Mouse (Mus musculus) forebrain, embryonic 11.5 days (tissue): ENCODE measurements around the gene Crxos. TPM values are rescaled to one million over a fixed set of nuclear protein-coding genes. Genes with fewer than 3 reads are reported as not detected.

Experiments
- ATAC-seq: fragments of 200-750 bp; cut with Nextera tagmentation; replicated peaks from 2 replicates; pipeline ENCODE4 v1.8.0; 2017; ENCODE audit warnings: moderate TSS enrichment; ENCODE audit not compliant: low FRiP score
- DNase-seq: peaks from one replicate; pipeline ENCODE4 v3.0.0-alpha.2; 2017; ENCODE audit warnings: low spot score
- H3K27ac ChIP-seq: fragments of 300-500 bp; sonication (generic); 2 replicates; pipeline ENCODE4 v1.5.1; 2014; ENCODE audit warnings: low read depth, low read length
- H3K27me3 ChIP-seq: fragments of 300-500 bp; sonication (generic); 2 replicates; pipeline ENCODE4 v1.6.1; 2014; ENCODE audit warnings: mild to moderate bottlenecking, low read length, mixed read lengths; ENCODE audit not compliant: control insufficient read depth, insufficient read depth
- H3K36me3 ChIP-seq: fragments of 300-500 bp; sonication (generic); 2 replicates; pipeline ENCODE4 v1.6.1; 2014; ENCODE audit warnings: mild to moderate bottlenecking, low read length, moderate library complexity, mixed read lengths; ENCODE audit not compliant: control insufficient read depth, insufficient read depth
- H3K4me1 ChIP-seq: fragments of 300-500 bp; sonication (generic); replicated peaks from 2 replicates; pipeline ENCODE4 v1.6.1; 2014; ENCODE audit warnings: low read length, mixed read lengths; ENCODE audit not compliant: control insufficient read depth, insufficient read depth
- H3K4me2 ChIP-seq: fragments of 300-500 bp; sonication (generic); 2 replicates; pipeline ENCODE4 v1.6.1; 2014; ENCODE audit warnings: low read depth, mild to moderate bottlenecking, low read length, moderate library complexity, mixed read lengths; ENCODE audit not compliant: severe bottlenecking
- H3K4me3 ChIP-seq: fragments of 300-500 bp; sonication (generic); 2 replicates; pipeline ENCODE4 v1.5.1; 2014; ENCODE audit warnings: low read depth, low read length
- H3K9ac ChIP-seq: fragments of 300-500 bp; sonication (generic); 2 replicates; pipeline ENCODE4 v1.6.1; 2014; ENCODE audit warnings: low read length
- H3K9me3 ChIP-seq: fragments of 300-500 bp; sonication (generic); 2 replicates; pipeline ENCODE4 v1.6.1; 2016; ENCODE audit warnings: low read length, mixed read lengths; ENCODE audit not compliant: control insufficient read depth
- WGBS: fragments of 180-500 bp; shearing (Covaris S2); extraction: QIAGEN DNeasy Blood & Tissue Kit; methylation state at CpG from one replicate; pipeline ENCODE4 v1.1.7; 2014; 5-methylcytosine and 5-hydroxymethylcytosine counted together
- polyA plus RNA-seq: library from polyadenylated mRNA; unstranded; fragments of >200 nt; fragmentation: Nextera tagmentation; extraction: Ambion mirVana; gene quantifications from 2 replicates; pipeline ENCODE4 v1.2.1, GENCODE M21; 2014

Crxos gene
- polyA plus RNA-seq, 1 experiment from 2014 or later = not detected

DNA sequence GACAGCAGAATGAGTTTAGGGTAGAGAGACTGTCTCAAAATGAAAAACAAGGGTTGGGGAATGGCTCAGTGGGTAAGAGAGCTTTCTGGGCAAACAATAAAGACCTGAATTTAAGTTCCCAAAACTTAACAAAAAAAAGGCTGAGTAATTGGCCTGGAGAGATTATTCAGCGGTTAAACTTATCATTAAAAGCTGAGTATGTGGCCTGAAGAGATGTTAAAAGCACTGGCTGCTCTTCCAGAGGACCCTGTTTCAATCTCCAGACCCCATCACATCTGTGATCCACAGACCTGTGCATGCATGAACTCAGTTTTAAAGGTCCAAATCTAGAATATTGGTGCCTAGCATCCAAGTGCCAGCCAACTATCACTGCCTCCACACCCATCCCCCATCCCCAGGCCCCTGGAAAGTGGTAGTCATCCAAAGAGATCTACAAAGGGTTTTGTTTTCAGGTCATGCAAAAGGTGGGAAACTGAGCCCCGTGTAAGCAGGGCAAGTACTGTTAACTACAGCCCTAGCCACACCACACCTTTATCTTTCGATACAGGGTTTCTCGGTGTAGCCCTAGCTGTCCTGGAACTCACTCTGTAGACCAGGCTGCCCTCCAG is 65.3 kb downstream of the Crxos start:
- no peaks in the 10 kb centered on the region for H3K9me3 ChIP-seq
- H3K9ac ChIP-seq = no peak overlapping the region
- no peak for ATAC-seq
- H3K36me3 ChIP-seq = no peaks in the 10 kb centered on the region; the same call in 1 of the 2 replicates
- H3K4me3 ChIP-seq = no peak overlapping the region
- no peak overlapping the region for H3K27ac ChIP-seq
- no peaks in the 10 kb centered on the region for H3K27me3 ChIP-seq
- DNase-seq = no peak
- no peaks in the 10 kb centered on the region for H3K4me1 ChIP-seq
- no peak overlapping the region for H3K4me2 ChIP-seq
- WGBS = 45% methylated on average over 4 of the region's 4 CpGs

DNA sequence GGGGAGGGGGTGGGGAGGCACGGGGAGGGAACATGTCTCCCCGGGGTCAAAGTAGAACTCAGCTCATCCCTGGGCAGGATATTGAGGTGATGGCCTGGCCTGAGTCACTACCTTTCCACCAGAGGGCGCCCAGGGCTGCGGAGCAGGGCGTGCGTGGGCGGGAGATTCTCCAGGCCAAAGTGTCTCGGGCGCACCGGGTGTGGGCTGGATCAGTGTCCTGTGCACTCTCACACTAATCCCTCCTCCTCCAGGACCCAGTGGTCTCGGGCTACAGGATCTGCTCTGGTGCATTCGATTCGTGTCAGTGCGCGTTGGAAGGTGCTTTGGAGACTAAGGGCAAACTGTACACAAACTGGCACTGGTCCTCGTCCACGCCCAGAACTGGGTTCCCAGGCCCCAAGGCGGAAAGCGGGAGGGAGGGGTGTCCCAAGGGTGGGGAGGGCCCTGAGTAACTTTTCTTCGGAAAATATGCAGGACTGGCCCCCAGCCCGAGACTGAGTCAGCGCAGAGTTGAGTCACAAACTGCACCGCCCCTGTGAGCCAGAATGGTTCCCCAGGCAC is 66.0 kb downstream of the Crxos start:
- ATAC-seq (peak; percentile 45), DNase-seq (peak; percentile 86)
- no peaks in the 10 kb centered on the region for H3K4me1 ChIP-seq
- H3K27me3 ChIP-seq = no peaks in the 10 kb centered on the region
- peak overlapping the region; percentile 40; the same call in 1 of the 2 replicates for H3K4me2 ChIP-seq
- H3K4me3 ChIP-seq = no peak overlapping the region
- H3K27ac ChIP-seq = no peak overlapping the region
- H3K9ac ChIP-seq = peak overlapping the region; percentile 33; the same call in 1 of the 2 replicates
- H3K9me3 ChIP-seq = no peaks in the 10 kb centered on the region; the same call in 1 of the 2 replicates
- H3K36me3 ChIP-seq = no peaks in the 10 kb centered on the region
- WGBS = 6% methylated on average over 23 of the region's 23 CpGs

DNA sequence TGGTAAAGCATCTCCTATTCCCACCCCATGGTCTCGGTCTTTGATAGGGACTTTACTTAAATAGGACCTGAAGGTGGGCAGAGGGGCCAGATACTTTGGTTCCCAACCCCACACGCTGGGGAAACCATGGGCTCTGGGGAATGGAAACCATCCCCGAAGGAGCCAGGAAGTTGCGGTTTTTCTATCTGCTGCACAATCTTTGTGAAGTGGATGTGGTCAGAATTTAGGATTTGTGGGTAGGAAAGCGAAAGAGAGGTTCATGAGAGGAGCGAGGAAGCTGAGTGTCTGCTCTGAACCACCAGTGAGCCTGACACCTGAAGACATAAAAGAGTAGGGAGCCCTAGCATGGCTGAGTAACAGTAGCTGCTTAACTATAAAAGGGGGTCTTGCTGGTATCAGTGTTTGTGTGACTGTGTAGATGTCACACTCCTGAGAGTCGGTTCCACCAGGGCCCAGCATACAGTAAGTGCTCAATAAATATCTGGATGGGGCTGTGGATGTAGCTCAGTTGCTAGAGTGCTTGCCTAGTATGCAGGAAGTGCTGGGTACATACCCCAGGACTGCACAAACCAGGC is 66.9 kb downstream of the Crxos start:
- Histone ChIP-seq H3K4me2 (no peak overlapping the region), H3K4me1 (no peaks in the 10 kb centered on the region), H3K27ac (no peak overlapping the region), H3K36me3 (no peaks in the 10 kb centered on the region), H3K27me3 (no peaks in the 10 kb centered on the region), H3K9ac (no peak overlapping the region), H3K9me3 (no peaks in the 10 kb centered on the region; the same call in 1 of the 2 replicates), H3K4me3 (no peak overlapping the region)
- ATAC-seq = no peak
- WGBS = 87% methylated on average over 7 of the region's 7 CpGs
- no peak for DNase-seq

- H3K9me3 ChIP-seq = no peaks in the 10 kb centered on the region; the same call in 1 of the 2 replicates
- WGBS = 88% methylated on average over 15 of the region's 15 CpGs
- ATAC-seq = no peak
These were observed 67.6 kb downstream of the Crxos start for GRCm38 (mm10) chr7:15950008-15950407.

DNA sequence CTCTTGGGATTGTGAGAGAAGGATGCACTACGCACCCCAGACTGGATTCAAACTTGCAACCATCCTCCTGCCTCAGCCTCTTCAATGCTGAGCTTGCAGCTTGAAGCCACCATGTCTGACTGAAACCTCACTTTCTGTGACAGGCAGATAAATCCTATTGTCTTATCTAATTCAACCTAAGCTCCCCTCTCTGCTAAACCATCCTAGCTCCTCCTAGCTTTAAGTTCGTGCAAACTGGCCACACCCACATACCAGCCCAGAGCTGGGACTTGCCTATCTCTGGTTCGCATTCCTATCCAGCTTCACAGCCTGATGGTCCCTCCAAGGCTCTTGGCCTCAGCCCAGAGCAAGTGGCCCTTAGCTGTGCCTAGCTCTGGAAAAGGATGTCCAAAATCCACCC is 70.0 kb downstream of the Crxos start:
- DNase-seq = no peak
- Histone ChIP-seq H3K4me1 (no peaks in the 10 kb centered on the region), H3K36me3 (no peaks in the 10 kb centered on the region), H3K4me3 (no peak overlapping the region), H3K9ac (no peak overlapping the region), H3K4me2 (no peak overlapping the region), H3K9me3 (no peaks in the 10 kb centered on the region; the same call in 1 of the 2 replicates), H3K27ac (no peak overlapping the region), H3K27me3 (no peaks in the 10 kb centered on the region)
- WGBS = 72% methylated on average over 3 of the region's 3 CpGs
- no peak for ATAC-seq

More at GRCm38 (mm10) chr7:15950008-15950407, 67.6 kb downstream of the Crxos start:
- no peak for DNase-seq
- H3K4me1 ChIP-seq = no peaks in the 10 kb centered on the region
- no peaks in the 10 kb centered on the region for H3K36me3 ChIP-seq
- no peaks in the 10 kb centered on the region for H3K27me3 ChIP-seq
- no peak overlapping the region for H3K27ac ChIP-seq
- no peak overlapping the region for H3K9ac ChIP-seq
- no peak overlapping the region for H3K4me3 ChIP-seq
- no peak overlapping the region for H3K4me2 ChIP-seq

Other genes with a start within 250 kb of the Crxos start
- not detected in 2 replicates for gene Obox3, start 242.7 kb upstream of the Crxos start, polyA plus RNA-seq
- not detected in 2 replicates for gene Obox5, start 132.5 kb upstream of the Crxos start, polyA plus RNA-seq
- gene Obox6, start 42.9 kb upstream of the Crxos start, polyA plus RNA-seq = not detected in 2 replicates
- not detected in 2 replicates for gene Crx, start 2.6 kb upstream of the Crxos start, polyA plus RNA-seq
- 944 and 965 TPM in 2 replicates for gene Selenow, start 39.8 kb downstream of the Crxos start, polyA plus RNA-seq
- gene Nop53, start 63.5 kb downstream of the Crxos start, polyA plus RNA-seq = 169 and 174 TPM in 2 replicates
- gene Ehd2, start 85.0 kb downstream of the Crxos start, polyA plus RNA-seq = 10.4 and 11.3 TPM in 2 replicates
- gene Bicra, start 165.3 kb downstream of the Crxos start, polyA plus RNA-seq = 10.9 and 11.6 TPM in 2 replicates
- gene Zfp541, start 179.2 kb downstream of the Crxos start, polyA plus RNA-seq = not detected in 2 replicates
- 156 and 167 TPM in 2 replicates for gene Napa, start 215.8 kb downstream of the Crxos start, polyA plus RNA-seq
- 19.7 and 22.5 TPM in 2 replicates for gene Kptn, start 237.3 kb downstream of the Crxos start, polyA plus RNA-seq
- 0.36 and 0.88 TPM in 2 replicates for gene Slc8a2, start 247.2 kb downstream of the Crxos start, polyA plus RNA-seq